Mouse (Mus musculus) cerebellum, adult 8-10 months (tissue): ENCODE data around the gene Cwc22.

Source experiments
- DNase-seq: peaks from one replicate; pipeline ENCODE4 v3.0.0; 2022

The Cwc22 gene

DNA sequence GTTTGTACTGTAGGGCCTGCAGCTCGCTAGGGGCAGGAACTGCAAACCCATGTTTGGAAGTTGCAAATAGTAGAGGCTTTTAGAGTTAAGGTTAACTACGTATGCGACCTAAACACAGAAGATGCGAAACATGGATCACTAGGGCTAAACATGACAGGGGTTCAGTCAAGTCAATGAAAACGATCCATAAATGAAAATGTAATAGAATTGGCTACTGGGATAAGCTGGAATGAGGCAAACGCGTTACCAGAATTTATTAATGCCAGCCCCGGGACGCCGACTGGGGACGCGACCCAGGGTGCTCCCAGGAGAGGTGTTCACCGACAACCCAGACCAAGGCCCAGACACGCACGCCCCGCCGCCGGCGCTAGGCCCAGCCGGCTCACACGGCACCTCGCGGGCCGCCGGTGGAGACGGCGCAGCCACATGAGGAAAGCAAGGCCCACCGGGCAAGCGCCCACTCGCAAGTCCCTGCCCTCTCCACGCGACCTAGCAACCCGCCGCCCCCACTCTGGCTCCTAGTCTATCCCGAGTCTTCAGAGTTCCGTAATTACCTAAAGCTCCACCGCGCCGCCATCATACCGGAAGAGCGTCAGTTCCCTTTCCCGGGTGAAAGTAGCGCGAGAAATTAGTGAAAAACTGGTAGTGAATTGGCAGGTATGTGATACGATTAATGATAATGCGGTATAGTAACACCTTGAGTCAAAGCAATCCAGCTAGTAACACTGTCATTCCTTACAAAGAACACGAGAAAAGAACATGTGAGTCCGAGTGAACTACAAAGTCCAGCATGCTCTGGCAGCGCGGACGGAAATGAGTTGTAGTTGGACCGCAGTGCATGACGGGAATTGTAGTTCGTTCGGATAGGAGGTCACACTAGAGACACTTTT is at the start of gene Cwc22:
Cwc22 (minus strand) TSS at position 780 of the 890 bp plus-strand sequence.
- DNase-seq, result peak; percentile 88

- DNase-seq, result no peak
Measured at GRCm38 (mm10) chr2:77993727-77994401, 47.7 kb upstream of the Cwc22 start.

- DNase-seq, result no peak
Measured at GRCm38 (mm10) chr2:77992951-77993604, 46.9 kb upstream of the Cwc22 start.

DNA sequence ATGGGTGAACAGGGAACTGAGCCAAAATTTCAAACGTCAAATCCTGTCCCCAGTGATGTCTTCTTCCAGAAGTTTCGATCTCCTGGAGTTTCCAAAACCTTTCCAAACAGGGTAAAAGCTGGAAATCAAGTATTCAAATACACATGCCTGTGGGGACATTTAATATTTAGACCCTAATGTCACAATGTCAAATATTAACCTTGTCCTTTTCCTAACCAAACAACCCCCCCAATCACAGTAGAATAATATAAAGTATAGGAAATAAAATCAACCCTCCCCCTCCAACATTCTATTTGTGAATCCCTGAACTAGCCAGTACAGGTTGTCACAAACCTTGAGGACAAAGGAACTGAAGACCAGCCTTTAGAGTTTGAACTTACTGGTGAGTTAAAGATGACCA is 44.6 kb upstream of the Cwc22 start:
- no peak for DNase-seq

DNA sequence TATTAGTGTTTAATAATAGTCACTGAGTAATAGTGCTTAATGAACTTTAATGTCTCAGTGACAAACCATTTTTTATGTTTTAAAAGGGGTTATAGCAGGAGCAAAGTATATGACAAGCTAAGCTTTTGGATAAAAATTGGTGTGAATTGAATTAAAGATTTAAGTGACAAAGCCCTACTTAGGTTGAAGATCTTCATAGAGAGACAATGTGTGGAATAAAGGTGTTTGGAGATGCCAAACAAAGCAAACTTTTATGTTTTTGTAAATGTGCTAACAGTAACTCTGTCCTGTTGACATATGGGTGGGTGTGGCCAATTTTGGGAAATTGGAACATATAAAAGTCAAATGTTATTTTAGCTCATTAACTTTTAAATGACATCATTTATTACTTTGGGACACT is 43.9 kb upstream of the Cwc22 start:
- DNase-seq, result no peak

- DNase-seq, result no peak
Measured at GRCm38 (mm10) chr2:77989390-77989789, 43.2 kb upstream of the Cwc22 start.

- DNase-seq, result no peak
Measured at GRCm38 (mm10) chr2:77985991-77986730, 40.0 kb upstream of the Cwc22 start.

DNA sequence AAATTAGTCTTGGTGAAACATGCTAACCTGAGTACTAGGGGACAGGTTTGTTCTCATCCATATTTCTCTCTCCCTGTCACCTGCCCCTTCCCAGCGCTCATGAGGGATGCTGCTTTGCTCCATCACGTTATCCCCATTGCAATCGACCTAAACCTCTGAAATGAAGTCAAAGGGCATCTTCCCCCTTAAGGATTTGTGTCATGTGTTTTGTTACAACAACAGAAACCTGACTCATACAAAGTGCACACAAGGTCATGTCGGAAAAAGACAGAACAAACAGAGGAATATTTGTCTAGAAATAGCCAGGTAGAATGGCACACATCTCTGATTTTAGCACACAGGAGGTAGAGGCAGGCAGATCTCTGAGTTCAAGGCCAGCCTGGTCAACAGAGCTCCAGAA is 38.0 kb upstream of the Cwc22 start:
- no peak for DNase-seq

DNA sequence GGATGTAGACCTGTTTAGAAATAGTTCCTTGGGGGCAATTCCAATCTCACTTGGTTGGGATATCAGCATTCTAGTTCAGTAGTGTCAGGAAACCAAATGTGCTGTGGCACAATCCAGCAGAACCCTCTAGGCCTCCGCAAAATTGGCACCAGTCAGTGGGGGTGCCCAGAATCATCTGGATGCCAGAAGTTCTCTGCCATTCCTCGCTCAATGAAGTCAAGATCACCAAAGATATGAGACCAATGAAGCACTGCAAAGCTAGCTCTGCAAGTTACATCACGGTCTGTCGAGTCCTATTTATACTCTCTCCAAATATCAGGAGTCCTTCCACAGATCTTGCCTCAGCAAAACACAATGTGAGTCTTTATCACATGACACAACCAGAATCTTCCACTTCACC is 35.7 kb upstream of the Cwc22 start:
- no peak for DNase-seq

DNA sequence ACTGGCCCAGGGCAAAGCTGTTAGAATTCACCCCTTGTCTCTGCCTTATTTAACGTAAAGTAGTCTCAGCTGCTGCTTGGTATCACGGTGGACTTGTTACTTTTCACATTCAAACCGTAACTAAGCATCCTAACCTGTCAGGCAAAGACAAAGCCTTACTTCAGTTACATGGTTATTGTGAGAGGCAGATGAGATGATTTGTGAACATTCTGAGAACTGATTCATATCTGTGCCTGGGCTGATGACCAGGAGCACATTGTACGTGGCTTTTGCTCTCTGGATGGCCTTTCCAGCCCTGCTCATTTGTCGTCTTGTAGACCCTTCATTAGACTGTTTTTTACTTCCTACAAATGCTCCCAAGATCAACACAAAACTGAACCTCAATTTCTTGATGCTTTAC is 34.5 kb upstream of the Cwc22 start:
- no peak for DNase-seq

DNA sequence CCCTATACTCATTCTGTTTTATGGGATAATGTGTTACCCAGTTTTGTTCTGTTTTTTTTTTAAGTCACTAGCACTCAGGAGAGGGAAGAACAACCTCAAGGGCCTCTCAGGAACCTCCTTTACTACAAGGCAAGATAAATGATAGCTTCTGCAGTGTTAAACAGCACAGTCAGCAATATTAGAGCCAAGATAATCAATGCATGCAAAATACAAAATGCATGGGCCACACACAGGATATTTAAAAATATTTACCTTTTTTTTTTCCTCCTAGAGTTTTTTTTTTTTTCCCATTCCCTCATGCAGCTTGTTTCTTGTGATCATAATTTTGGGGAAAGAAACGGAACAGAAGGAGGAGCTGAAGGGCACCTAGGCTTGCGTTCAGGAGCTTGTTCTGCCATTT is 33.3 kb upstream of the Cwc22 start:
- DNase-seq, result no peak

DNA sequence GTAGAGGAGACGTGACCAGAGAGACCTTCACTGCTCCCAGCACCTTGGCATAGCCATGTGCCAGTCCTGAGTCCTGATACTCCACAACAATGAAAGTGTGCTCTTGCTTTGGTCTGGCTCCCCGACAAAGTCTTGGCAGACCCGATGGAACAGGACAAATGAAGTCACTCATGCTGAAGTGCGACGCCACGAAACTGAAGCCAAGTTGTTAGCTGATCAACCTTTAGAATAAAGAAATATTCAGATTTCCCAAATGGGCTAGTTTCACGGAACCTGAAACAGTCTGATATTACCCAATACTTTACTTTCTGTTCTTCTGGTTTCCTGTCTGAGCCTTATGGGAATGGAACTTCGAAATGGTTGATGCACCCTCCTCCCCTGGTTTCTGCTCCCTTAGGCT is 32.9 kb upstream of the Cwc22 start:
- DNase-seq, result no peak

- DNase-seq, result no peak
Measured at GRCm38 (mm10) chr2:77978256-77978655, 32.1 kb upstream of the Cwc22 start.

- DNase-seq, result no peak
Measured at GRCm38 (mm10) chr2:77976321-77976920, 30.2 kb upstream of the Cwc22 start.

- DNase-seq, result no peak
Measured at GRCm38 (mm10) chr2:77975606-77976005, 29.4 kb upstream of the Cwc22 start.

- DNase-seq, result no peak
Measured at GRCm38 (mm10) chr2:77974986-77975385, 28.8 kb upstream of the Cwc22 start.

DNA sequence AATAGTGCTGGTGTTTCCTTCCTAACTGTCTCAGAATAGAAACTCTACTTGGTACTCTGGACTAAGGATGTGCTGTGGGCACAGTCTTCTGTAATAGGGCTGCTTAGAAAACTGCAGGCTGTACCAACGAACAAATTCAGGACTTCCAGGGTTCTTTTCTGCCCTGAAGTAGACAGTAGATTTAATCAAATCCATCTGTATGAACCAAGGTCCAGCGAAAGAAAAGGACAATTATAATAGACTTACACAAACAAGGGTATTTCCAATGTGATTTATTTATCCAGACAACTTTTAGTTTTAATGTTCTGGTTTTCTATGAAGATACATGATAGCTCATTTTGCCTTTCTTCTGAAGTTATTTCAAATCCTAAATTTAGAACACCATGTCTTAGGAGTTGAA is 28.2 kb upstream of the Cwc22 start:
- no peak for DNase-seq

DNA sequence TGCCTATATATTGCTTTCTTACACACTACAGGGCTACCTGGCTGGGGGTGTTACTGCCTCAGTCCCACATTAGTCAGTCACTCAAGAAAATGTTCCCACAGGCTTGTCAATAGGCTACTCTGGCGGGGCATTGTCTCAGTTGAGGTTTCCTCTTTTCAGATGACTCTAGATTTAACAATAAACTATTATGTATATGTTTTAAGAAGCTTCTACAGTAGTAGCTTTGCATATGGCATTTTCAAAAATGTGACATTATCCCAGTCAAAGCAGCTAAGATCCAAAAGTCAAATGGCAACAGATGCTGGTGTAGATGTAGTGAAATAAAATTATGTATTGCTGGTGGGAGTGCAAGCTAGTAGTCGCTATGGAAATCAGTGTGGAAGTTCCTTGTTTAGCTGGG is 27.1 kb upstream of the Cwc22 start:
- DNase-seq, result no peak

DNA sequence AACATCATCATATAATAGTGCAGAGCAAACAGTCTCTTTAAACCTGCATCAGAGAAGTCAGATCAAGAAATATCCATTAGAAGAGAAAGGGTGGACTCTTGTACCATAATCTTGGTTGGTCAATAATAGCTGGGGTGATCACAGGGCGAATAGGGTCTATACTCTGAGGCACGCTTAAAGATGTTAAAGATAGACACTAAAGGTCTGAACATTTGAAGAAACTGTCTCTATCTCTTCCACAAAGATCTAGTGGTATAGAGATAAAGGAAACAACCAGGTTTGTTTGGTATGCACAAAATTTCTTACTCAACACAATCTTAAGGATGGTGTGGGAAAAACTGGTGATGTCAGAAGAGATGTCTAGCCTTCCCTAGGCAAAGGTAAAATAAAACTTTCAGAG is 26.4 kb upstream of the Cwc22 start:
- no peak for DNase-seq

GRCm38 (mm10) chr2:77971871-77972270 is 25.7 kb upstream of the Cwc22 start:
- no peak for DNase-seq

GRCm38 (mm10) chr2:77971361-77971760 is 25.2 kb upstream of the Cwc22 start:
- no peak for DNase-seq

DNA sequence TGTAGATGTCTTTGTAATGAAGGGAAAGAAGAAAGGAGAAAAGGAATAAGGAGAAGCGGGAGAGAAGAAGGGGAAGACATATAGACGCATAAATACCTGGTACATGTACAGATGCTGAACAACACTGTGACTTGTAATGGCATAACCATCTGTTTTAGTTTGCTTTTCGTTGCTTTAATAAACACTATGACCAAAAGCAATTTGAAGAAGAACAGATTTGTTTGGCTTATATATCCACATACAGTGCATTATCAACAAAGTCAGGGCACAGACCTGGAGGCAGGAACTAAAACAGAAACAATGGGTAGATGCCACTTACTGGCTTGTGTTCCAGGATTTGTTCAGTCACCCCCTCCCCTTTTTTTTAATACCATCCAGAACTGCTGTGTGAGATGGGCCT is 24.4 kb upstream of the Cwc22 start:
- DNase-seq, result no peak

DNA sequence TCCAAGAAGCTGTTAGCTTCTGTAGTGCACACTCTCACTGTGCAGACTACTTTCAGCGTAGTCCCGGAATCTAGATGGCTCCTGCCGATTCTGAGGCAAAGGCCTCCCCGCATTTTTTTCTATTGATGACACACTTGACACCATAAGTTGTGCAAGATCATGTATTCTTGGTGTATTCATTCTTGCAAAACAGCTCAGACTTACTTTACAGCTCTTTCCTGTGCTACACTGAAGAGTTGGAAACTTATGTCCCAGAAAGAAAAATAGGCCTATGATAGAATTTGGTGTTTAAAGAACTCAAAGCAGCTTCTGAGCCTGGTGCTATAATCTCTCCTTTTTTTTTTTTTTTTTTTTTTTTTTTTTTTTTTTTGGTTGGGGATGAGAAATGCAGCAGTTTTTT is 23.8 kb upstream of the Cwc22 start:
- no peak for DNase-seq
